Mouse (Mus musculus) heart, adult 2 months (tissue): ENCODE data around the gene Prss33.

Experiments
- CTCF ChIP-seq: fragments of 200-600 bp; IDR thresholded peaks from 2 replicates; pipeline ENCODE4 v1.8.1; 2022; ENCODE audit warnings: antibody characterized with exemption, mild to moderate bottlenecking, moderate library complexity
- EP300 ChIP-seq: fragments of 200-500 bp; IDR thresholded peaks from 2 replicates; pipeline ENCODE4 v1.6.1; 2011; ENCODE audit warnings: low read depth, low read length, control low read depth; ENCODE audit not compliant: insufficient read depth
- POLR2A ChIP-seq: fragments of 200-500 bp; IDR thresholded peaks from 2 replicates; pipeline ENCODE4 v1.6.1; 2011; ENCODE audit warnings: mild to moderate bottlenecking, low read depth, low read length, control low read depth; ENCODE audit not compliant: insufficient read depth

GRCm38 (mm10) chr17:23854229-23854765, 18.4 kb upstream of the Prss33 start:
- TF ChIP-seq CTCF (no peak), EP300 (no peak), POLR2A (no peak)
